Mouse (Mus musculus) stomach, embryonic 15.5 days (tissue): Measurements from ENCODE around the gene Gm2431. TPM values are rescaled to one million over a fixed set of nuclear protein-coding genes. Genes with fewer than 3 reads are reported as not detected.
"Not testable (repeated sequence)": the region's sequence is repeated elsewhere in the genome, so short reads cannot be mapped to it uniquely, and the experiment has no call there.

Experiments
- ATAC-seq: fragments of 200-750 bp; cut with Nextera tagmentation; 2 replicates; pipeline ENCODE4 v1.8.0; 2017; ENCODE audit warnings: low read depth, moderate number of reproducible peaks, moderate TSS enrichment; ENCODE audit not compliant: insufficient read depth, low FRiP score
- H3K27ac ChIP-seq: fragments of 300-500 bp; sonication (generic); 2 replicates; pipeline ENCODE4 v1.5.1; 2015; ENCODE audit warnings: mild to moderate bottlenecking, inconsistent platforms
- H3K27me3 ChIP-seq: fragments of 300-500 bp; sonication (generic); replicated peaks from 2 replicates; pipeline ENCODE4 v1.6.1; 2015; ENCODE audit warnings: inconsistent platforms
- H3K36me3 ChIP-seq: fragments of 300-500 bp; sonication (generic); 2 replicates; pipeline ENCODE4 v1.6.1; 2015; ENCODE audit warnings: inconsistent platforms
- H3K4me1 ChIP-seq: fragments of 300-500 bp; sonication (generic); 2 replicates; pipeline ENCODE4 v1.6.1; 2015; ENCODE audit warnings: inconsistent platforms
- H3K4me2 ChIP-seq: fragments of 300-500 bp; sonication (generic); 2 replicates; pipeline ENCODE4 v1.6.1; 2015; ENCODE audit warnings: mild to moderate bottlenecking, inconsistent platforms
- H3K4me3 ChIP-seq: fragments of 300-500 bp; sonication (generic); replicated peaks from 2 replicates; pipeline ENCODE4 v1.5.1; 2015; ENCODE audit warnings: inconsistent platforms
- H3K9ac ChIP-seq: fragments of 300-500 bp; sonication (generic); 2 replicates; pipeline ENCODE4 v1.6.1; 2015; ENCODE audit warnings: inconsistent platforms
- H3K9me3 ChIP-seq: fragments of 300-500 bp; sonication (generic); 2 replicates; pipeline ENCODE4 v1.6.1; 2016; ENCODE audit warnings: inconsistent platforms
- WGBS: fragments of 180-500 bp; shearing (Covaris S2); methylation state at CpG from one replicate; pipeline ENCODE4 v1.1.7; 2015; 5-methylcytosine and 5-hydroxymethylcytosine counted together
- polyA plus RNA-seq: library from polyadenylated mRNA; unstranded; fragments of >200 nt; fragmentation: Nextera tagmentation; extraction: Ambion mirVana; gene quantifications from 2 replicates; pipeline ENCODE4 v1.2.1, GENCODE M21; 2015

Gm2431 gene
- polyA plus RNA-seq, 1 experiment from 2014 or later = not detected

DNA sequence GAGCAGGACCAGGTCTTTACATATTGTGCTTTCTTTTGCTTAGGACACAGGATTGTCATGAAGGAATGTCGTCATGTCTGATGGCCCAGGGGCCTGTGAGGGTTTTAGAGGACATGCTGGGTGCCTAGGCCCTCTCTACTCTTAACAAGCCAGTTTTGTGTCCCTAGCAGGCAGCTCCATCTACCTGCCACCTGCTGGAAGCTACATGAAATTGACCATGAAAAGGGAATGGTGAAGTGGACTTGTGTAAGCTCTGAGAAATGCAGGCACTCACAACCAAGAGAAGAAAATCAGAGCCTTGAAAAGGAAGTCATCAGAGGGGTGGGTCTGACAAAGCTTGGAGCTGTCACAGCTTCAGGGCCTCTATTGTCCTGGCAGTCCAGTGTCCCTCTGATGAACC lies 21.1 kb upstream of the Gm2431 start:
- H3K9ac ChIP-seq, H3K9me3 ChIP-seq, H3K27me3 ChIP-seq, H3K36me3 ChIP-seq, ATAC-seq, H3K4me1 ChIP-seq, H3K4me2 ChIP-seq, H3K4me3 ChIP-seq, H3K27ac ChIP-seq: not testable (repeated sequence)
- WGBS = 70% methylated on average over 1 of the region's 1 CpGs

DNA sequence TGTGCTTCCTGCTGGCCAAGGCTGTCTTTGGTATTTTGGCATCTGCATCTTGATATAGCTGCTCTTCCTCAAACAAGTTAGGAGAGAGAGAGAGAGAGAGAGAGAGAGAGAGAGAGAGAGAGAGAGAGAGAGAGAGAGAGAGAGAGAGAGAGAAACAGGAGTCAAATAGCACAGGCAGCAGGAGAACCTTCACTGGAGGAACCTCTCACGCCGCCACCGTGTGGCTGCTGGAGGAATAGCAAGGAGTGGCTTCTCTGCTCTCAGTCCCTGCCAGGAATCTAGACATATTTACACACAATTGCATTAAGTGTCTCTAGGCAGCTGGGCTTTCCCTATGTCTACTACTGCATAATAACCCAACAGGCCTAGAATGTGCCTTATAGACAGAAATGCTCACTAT lies 20.0 kb upstream of the Gm2431 start:
- not testable (repeated sequence) for H3K4me1 ChIP-seq, H3K9me3 ChIP-seq, H3K36me3 ChIP-seq, H3K9ac ChIP-seq, H3K27me3 ChIP-seq, H3K27ac ChIP-seq, H3K4me3 ChIP-seq, H3K4me2 ChIP-seq
- WGBS = 0% methylated on average over 3 of the region's 3 CpGs
- ATAC-seq = 0 out of 2 replicates have a peak, but pooled peaks have one; percentile 43

DNA sequence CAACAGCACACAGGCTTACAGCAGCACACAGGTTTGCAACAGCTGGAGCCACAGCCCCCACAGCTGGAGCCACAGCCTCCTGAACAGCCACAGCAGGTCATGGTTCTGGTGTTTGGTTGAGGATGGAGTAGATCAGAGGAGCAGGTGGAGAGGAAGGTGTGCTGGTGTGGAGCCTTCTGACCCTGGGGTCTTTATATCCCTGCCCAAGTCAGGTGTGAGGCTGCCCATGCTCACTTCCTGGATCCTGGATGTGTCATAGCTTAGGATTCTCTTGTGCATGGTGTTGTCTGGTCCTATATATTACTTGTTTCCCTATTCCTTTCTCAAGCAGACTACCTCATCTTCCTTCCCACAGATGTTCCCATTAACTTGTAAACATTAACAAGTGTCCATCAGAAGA lies 16.1 kb upstream of the Gm2431 start, which contains the start of gene Gm4559:
Gene Gm4559, minus strand, starts transcription at position 101 of the 400 bp plus-strand sequence.
- H3K36me3 ChIP-seq, ATAC-seq, H3K27me3 ChIP-seq, H3K4me1 ChIP-seq, H3K4me2 ChIP-seq, H3K9ac ChIP-seq, H3K4me3 ChIP-seq, H3K9me3 ChIP-seq, H3K27ac ChIP-seq: not testable (repeated sequence)

DNA sequence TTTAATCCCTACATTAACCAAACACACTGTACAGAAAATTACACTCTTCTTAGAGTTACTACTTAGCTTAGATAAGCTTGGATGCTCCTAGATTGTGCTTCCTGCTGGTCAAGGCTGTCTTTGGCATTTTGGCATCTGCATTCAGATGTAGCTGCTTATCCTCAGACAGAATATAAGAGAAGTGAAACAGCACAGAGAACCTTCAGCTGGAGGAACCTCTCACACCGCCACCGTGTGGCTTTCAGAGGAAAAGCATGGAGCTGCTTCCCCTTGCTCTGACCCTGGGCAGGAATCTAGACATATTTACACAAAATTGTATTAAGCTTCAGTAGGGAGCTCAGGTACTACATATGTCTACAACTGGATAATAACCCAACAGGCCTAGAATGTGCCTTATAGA lies 2.6 kb downstream of the Gm2431 start:
- no peak for ATAC-seq
- H3K27me3 ChIP-seq = 0 out of 2 replicates have a peak, but pooled peaks cover 3% of the 10 kb centered on the region
- no peaks in the 10 kb centered on the region for H3K36me3 ChIP-seq
- H3K27ac ChIP-seq = no peak overlapping the region
- WGBS = 0% methylated on average over 2 of the region's 2 CpGs
- no peak overlapping the region for H3K4me3 ChIP-seq
- no peak overlapping the region for H3K4me2 ChIP-seq
- H3K4me1 ChIP-seq = no peaks in the 10 kb centered on the region
- no peak overlapping the region for H3K9ac ChIP-seq
- H3K9me3 ChIP-seq = no peaks in the 10 kb centered on the region

DNA sequence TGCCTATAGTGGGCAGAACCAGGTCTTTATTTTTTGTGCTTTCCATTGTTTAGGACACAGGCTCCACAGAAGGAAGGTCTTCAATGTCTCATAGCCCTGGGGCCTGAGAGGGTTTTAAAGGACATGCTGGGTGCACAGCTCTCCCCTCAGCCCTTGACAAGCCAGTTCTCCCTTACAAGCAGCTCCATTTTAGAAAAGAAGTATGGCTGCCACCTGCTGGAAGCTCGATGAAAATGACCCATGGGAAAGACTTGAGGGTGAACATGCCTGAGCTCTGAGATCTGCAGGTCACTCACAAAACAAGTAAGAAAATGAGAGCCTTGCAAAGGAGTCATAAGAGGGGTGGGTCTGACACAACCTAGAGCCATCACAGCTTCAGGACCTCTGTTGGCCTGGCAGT lies 8.3 kb downstream of the Gm2431 start:
- no peak overlapping the region for H3K27ac ChIP-seq
- no peak overlapping the region for H3K4me2 ChIP-seq
- H3K9ac ChIP-seq = no peak overlapping the region
- no peaks in the 10 kb centered on the region for H3K9me3 ChIP-seq
- no peaks in the 10 kb centered on the region for H3K4me1 ChIP-seq
- 0 out of 2 replicates have a peak, but pooled peaks cover 6% of the 10 kb centered on the region for H3K27me3 ChIP-seq
- H3K36me3 ChIP-seq = no peaks in the 10 kb centered on the region
- no peak overlapping the region for H3K4me3 ChIP-seq
- 0% methylated on average over 1 of the region's 1 CpGs for WGBS
- no peak for ATAC-seq

DNA sequence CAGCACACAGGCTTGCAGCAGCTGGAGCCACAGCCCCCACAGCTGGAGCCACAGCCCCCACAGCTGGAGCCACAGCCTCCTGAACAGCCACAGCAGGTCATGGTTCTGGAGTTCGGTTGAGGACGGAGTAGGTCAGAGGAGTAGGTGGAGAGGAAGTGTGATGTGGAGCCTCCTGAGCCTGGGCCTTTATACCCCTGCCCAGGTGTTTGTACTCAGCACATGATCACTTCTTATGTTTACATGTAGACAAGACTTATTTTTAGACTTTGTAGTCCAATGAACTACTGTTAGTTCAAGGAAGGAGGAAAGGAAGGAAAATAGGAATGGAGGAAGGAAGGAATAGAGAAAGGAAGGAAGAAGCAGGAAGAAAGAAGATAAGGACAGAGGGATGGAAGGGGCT lies 17.2 kb downstream of the Gm2431 start, which contains the start of gene Gm40460:
Gene Gm40460, minus strand, starts transcription at position 101 of the 400 bp plus-strand sequence.
- no peak for ATAC-seq
- Histone ChIP-seq H3K4me3 (no peak within 1 kb of the TSS), H3K36me3 (no peaks in the 10 kb centered on the region), H3K27ac (no peak within 1 kb of the TSS), H3K4me1 (no peaks in the 10 kb centered on the region), H3K4me2 (no peak within 1 kb of the TSS), H3K9ac (no peak within 1 kb of the TSS), H3K27me3 (no peaks in the 10 kb centered on the region), H3K9me3 (no peaks in the 10 kb centered on the region)
- 23% methylated on average over 2 of the region's 2 CpGs for WGBS

DNA sequence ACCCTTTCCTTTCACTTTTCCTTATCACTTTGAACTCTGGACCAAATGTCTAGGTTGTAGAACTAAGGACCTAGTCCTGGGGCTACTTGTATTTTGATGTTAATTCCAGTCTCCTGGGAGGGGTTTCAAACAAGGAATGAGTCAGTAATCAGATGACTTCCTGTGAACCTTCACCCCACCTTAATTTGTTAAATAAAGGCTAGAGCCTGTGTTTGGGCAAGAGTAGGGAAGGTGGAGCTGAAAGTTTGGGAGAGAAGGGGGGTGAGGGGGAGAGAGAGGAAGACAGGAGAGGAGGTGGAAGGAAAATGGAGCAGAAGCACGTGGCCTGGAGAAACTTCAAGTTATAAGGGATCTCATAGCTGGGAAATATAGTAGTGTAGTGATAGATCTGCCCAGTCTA lies 26.6 kb downstream of the Gm2431 start:
- Histone ChIP-seq H3K4me1 (no peaks in the 10 kb centered on the region), H3K4me3 (no peak overlapping the region), H3K27ac (no peak overlapping the region), H3K27me3 (no peaks in the 10 kb centered on the region), H3K4me2 (no peak overlapping the region), H3K36me3 (no peaks in the 10 kb centered on the region), H3K9ac (no peak overlapping the region), H3K9me3 (no peaks in the 10 kb centered on the region)
- 8% methylated on average over 1 of the region's 1 CpGs for WGBS
- no peak for ATAC-seq

DNA sequence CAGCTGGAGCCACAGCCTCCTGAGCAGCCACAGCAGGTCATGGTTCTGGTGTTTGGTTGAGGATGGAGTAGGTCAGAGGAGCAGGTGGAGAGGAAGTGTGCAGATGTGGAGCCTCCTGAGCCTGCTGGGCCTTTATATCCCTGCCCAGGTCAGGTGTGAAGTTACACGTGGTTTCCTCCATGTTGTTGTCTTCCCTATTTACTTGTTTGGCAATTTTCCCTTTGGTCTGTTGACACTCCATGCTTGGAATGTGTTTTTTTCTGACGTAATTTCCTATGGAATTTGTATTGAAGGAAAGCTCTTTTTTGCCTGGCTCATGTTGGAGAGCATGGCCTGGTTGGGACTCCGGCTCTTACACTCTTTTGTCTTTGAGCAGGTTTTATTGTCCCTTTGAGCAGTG lies 28.3 kb downstream of the Gm2431 start, which contains the start of gene Krtap5-5:
Gene Krtap5-5, minus strand, starts transcription at position 101 of the 400 bp plus-strand sequence.
- not testable (repeated sequence) for H3K9ac ChIP-seq, H3K4me2 ChIP-seq, H3K4me3 ChIP-seq, H3K36me3 ChIP-seq, H3K27me3 ChIP-seq, H3K27ac ChIP-seq, ATAC-seq, H3K4me1 ChIP-seq, H3K9me3 ChIP-seq
- 57% methylated on average over 3 of the region's 3 CpGs for WGBS

DNA sequence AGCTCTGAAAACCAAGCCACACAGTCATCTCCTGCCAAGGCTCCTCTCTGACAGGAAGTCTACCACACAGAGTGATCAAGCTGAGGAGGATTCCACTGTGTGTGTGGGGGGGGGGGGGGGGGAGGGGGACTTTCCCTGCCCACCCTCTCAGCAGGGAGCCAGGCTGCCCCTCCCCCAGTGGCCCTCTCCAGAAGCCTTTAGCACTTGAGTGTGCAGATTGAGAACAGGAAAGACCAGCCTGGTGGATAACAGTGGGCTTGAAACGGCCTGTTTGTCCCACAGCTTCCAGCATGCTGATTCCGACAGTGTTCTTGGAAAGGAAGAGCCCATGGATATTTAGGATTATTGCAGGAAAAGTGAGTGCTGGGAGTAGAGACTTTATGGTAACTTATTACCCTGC lies 33.6 kb downstream of the Gm2431 start:
- Histone ChIP-seq H3K4me3 (no peak overlapping the region), H3K4me2 (no peak overlapping the region), H3K4me1 (no peaks in the 10 kb centered on the region), H3K36me3 (no peaks in the 10 kb centered on the region), H3K27ac (no peak overlapping the region), H3K9ac (no peak overlapping the region), H3K27me3 (no peaks in the 10 kb centered on the region), H3K9me3 (no peaks in the 10 kb centered on the region)
- ATAC-seq = no peak
- WGBS = 35% methylated on average over 2 of the region's 2 CpGs

DNA sequence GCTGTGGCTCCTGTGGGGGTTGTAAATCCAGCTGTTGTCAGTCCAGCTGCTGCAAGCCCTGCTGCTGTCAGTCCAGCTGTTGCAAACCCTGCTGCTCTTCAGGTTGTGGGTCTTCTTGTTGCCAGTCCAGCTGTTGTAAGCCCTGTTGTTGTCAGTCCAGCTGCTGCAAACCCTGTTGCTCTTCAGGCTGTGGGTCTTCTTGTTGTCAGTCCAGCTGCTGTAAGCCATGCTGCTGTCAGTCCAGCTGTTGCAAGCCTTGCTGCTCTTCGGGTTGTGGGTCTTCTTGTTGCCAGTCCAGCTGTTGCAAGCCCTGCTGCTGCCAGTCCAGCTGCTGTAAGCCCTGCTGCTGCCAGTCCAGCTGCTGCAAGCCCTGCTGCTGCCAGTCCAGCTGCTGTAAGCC lies 46.0 kb downstream of the Gm2431 start:
- not testable (repeated sequence) for ATAC-seq

DNA sequence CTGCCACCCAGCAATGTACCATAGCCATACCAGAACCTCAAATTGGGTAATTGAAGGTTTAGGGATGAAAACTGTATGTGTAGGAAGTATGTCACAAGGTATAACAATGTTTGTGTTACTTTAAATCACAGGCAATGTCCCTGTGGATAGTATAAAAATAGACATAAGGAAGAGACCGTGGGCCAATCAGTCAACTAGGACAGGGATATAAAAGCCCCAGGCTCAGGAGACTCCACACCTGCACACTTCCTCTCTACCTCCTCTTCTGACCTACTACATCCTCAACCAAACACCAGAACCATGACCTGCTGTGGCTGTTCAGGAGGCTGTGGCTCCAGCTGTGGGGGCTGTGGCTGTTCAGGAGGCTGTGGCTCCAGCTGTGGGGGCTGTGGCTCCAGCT lies 46.6 kb downstream of the Gm2431 start, which contains the start of gene Gm7579:
Gene Gm7579, plus strand, starts transcription at position 301 of the 400 bp plus-strand sequence.
- Histone ChIP-seq H3K9me3 (no peaks in the 10 kb centered on the region), H3K36me3 (no peaks in the 10 kb centered on the region), H3K27me3 (no peaks in the 10 kb centered on the region), H3K4me2 (no peak within 1 kb of the TSS), H3K4me3 (no peak within 1 kb of the TSS), H3K4me1 (no peaks in the 10 kb centered on the region), H3K9ac (no peak within 1 kb of the TSS), H3K27ac (no peak within 1 kb of the TSS)
- WGBS = 70% methylated on average over 1 of the region's 1 CpGs
- no peak for ATAC-seq

More for the DNA sequence above, 46.0 kb downstream of the Gm2431 start:
- not testable (repeated sequence) for H3K36me3 ChIP-seq, H3K9ac ChIP-seq, H3K4me1 ChIP-seq, H3K4me3 ChIP-seq, H3K4me2 ChIP-seq, H3K27me3 ChIP-seq, H3K27ac ChIP-seq, H3K9me3 ChIP-seq
- 55% methylated on average over 1 of the region's 1 CpGs for WGBS
